Mouse (Mus musculus) heart, adult 2 months (tissue): Measurements from ENCODE around the gene Mrps6. TPM values are rescaled to one million over a fixed set of nuclear protein-coding genes. Genes with fewer than 3 reads are reported as not detected.
A peak's percentile ranks its signal among the peaks of the same experiment; 100 is the strongest.

Source experiments
- DNase-seq, 2 experiments: peaks; one replicate each; pipeline ENCODE4 v3.0.0; 2021
- H3K27ac ChIP-seq: fragments of 200-600 bp; 2 replicates; pipeline ENCODE4 v1.8.1; 2022
- H3K27me3 ChIP-seq: fragments of 200-500 bp; 2 replicates; pipeline ENCODE4 v1.6.1; 2012; ENCODE audit warnings: mild to moderate bottlenecking, low read length, inconsistent platforms, mixed read lengths; ENCODE audit not compliant: control insufficient read depth, insufficient read depth
- H3K36me3 ChIP-seq: fragments of 200-500 bp; 2 replicates; pipeline ENCODE4 v1.6.1; 2012; ENCODE audit warnings: low read length, inconsistent platforms; ENCODE audit not compliant: control insufficient read depth, insufficient read depth
- H3K4me1 ChIP-seq: fragments of 200-500 bp; 2 replicates; pipeline ENCODE4 v1.6.1; 2011; ENCODE audit warnings: low read length; ENCODE audit not compliant: control insufficient read depth, insufficient read depth
- H3K4me3 ChIP-seq: fragments of 200-600 bp; 2 replicates; pipeline ENCODE4 v1.8.1; 2022
- H3K79me2 ChIP-seq: fragments of 200-500 bp; replicated peaks from 2 replicates; pipeline ENCODE4 v1.6.1; 2012; ENCODE audit warnings: mild to moderate bottlenecking, inconsistent platforms, low read length, moderate library complexity, mixed read lengths; ENCODE audit not compliant: control insufficient read depth, insufficient read depth
- H3K9ac ChIP-seq: fragments of 200-500 bp; 2 replicates; pipeline ENCODE4 v1.6.1; 2012; ENCODE audit warnings: low read depth, mild to moderate bottlenecking, control low read depth, inconsistent platforms, low read length, mixed read lengths
- CTCF ChIP-seq: fragments of 200-600 bp; IDR thresholded peaks from 2 replicates; pipeline ENCODE4 v1.8.1; 2022; ENCODE audit warnings: antibody characterized with exemption, mild to moderate bottlenecking, moderate library complexity
- EP300 ChIP-seq: fragments of 200-500 bp; IDR thresholded peaks from 2 replicates; pipeline ENCODE4 v1.6.1; 2011; ENCODE audit warnings: low read depth, low read length, control low read depth; ENCODE audit not compliant: insufficient read depth
- POLR2A ChIP-seq: fragments of 200-500 bp; IDR thresholded peaks from 2 replicates; pipeline ENCODE4 v1.6.1; 2011; ENCODE audit warnings: mild to moderate bottlenecking, low read depth, low read length, control low read depth; ENCODE audit not compliant: insufficient read depth
- WGBS: fragments of 180-500 bp; shearing (Covaris S2); methylation state at CpG from one replicate; pipeline ENCODE4 v1.1.7; 2018; 5-methylcytosine and 5-hydroxymethylcytosine counted together
- intact Hi-C: fragments of 180-260 bp; cut with DNase I; formaldehyde crosslinking; loops from one replicate; pipeline ENCODE4 v1.15.1; 2025
- polyA plus RNA-seq: library from polyadenylated mRNA; depleted of rRNA; stranded (reverse); fragments of >200 nt; gene quantifications from 2 replicates; pipeline ENCODE4 v1.2.3, GENCODE M21; 2012; rRNA removed
- total RNA-seq, 2 experiments: library from RNA; stranded (reverse); gene quantifications; 2 replicates each; pipeline ENCODE4 v1.2.3; 2021

The Mrps6 gene
- total and polyA plus RNA-seq, 3 experiments: 40.5 to 58.4 (median 53.0) TPM

DNA sequence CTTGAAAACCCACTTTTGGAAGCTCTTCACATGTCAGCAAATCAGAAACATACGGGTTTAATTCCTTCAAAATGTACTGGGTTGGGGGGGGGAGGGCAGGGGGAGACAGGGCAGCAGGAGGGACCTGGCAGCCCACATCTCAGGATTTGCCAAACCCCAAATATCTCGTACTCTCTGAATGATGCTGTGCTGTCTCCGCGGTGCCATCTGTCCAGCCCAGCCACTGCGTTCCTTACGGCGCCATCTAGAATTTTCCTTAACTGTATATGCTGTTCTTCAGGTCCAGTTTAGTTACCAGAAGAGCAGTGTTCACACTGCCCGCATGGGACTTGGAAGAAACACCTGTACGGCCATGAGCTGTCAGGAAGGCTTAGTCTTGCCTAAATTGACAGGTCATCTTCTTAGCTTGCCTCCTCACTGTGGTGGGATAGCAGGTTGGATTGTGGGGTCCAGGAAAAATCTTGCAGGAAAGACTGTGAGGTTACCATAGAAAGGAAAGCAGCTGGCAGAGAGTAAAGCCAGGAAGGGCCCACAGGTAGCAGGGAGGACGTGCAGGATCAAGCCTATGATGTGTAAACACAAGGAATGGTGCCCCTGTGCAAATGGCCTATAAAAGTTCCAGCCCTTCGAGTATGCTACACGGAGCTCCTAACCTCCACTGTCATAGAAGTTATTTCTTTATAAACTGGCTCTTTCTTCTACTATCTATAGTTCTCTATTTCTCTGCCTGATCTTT lies 89.7 kb downstream of the Mrps6 start:
- no peaks in the 10 kb centered on the region for H3K4me1 ChIP-seq
- TF ChIP-seq CTCF: no peak
- TF ChIP-seq POLR2A: no peak
- no peak for TF ChIP-seq EP300
- intact Hi-C loops: no loop called here
- no peaks in the 10 kb centered on the region for H3K27me3 ChIP-seq
- no peak for DNase-seq
- H3K27ac ChIP-seq: no peak overlapping the region
- no peaks in the 10 kb centered on the region for H3K36me3 ChIP-seq
- H3K4me3 ChIP-seq: no peak overlapping the region
- H3K9ac ChIP-seq: no peak overlapping the region
- H3K79me2 ChIP-seq: no peaks in the 10 kb centered on the region
- 87% methylated on average over 12 of the region's 12 CpGs for WGBS

DNA sequence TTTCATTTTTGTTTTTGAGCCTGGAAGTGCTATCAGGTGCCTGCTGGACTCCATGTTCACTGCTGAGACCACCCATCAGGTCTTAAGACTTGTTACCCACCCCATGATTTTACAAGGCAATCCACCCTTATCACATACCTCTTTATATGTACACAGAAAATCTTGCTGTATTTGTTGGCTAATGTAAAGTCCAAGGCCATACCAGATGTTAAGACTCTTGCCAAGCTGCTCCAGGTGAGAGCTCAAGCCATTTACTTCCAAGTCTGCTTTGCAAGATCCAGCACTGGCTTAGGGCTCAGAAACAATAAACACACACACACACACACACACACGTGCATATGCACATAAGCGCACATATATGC lies 90.3 kb downstream of the Mrps6 start:
- intact Hi-C loops: no loop called here
- Histone ChIP-seq H3K27ac (no peak overlapping the region), H3K79me2 (no peaks in the 10 kb centered on the region), H3K4me1 (no peaks in the 10 kb centered on the region), H3K27me3 (no peaks in the 10 kb centered on the region), H3K9ac (no peak overlapping the region), H3K36me3 (no peaks in the 10 kb centered on the region), H3K4me3 (no peak overlapping the region)
- DNase-seq: no peak
- WGBS: 88% methylated on average over 2 of the region's 2 CpGs
- TF ChIP-seq CTCF (no peak), EP300 (no peak), POLR2A (no peak)

DNA sequence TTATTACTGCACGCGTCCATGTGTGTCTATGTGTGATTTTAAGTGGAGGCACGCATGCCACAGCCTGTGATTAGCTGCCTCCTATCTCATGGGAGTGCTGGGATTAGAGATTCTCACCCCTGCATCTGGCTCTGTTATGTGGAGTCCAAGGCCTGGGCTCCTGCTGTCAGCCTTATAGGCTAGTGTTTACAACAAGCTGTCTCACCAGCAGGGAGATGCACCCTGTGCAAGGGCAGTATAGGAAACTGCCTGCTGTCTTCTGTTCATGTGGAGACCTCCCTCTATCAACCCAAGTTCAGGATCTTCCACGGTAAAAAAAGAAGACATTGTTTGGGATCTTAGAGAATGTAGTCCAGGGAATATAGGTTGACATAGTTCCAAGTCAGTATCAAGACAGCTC lies 92.9 kb downstream of the Mrps6 start:
- Histone ChIP-seq H3K27ac (no peak overlapping the region), H3K9ac (no peak overlapping the region), H3K4me1 (no peaks in the 10 kb centered on the region), H3K36me3 (no peaks in the 10 kb centered on the region), H3K27me3 (no peaks in the 10 kb centered on the region), H3K79me2 (no peaks in the 10 kb centered on the region), H3K4me3 (no peak overlapping the region)
- intact Hi-C loops: no loop called here
- 68% methylated on average over 4 of the region's 4 CpGs for WGBS
- TF ChIP-seq POLR2A (no peak), EP300 (no peak), CTCF (no peak)
- no peak for DNase-seq

DNA sequence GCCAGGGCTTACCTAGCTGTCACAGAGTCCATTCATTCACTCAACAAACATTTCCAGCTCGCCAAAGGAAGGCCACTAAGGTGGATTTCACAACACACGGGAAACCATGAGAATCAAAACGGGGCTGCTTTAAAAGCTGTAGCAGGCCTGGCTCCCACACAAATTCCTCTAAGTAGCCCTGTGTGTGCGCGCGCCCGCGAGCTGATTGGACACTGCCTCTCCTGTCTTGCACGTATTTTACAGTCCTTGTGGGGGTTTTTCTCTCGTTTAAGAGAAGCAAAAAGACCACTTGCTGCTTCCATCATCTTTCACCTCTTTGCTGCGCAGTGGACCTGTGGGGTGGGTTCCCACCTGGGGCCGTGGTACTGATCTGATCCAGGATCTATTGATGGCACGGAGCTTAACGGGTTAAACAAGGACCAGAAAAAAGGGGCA lies 100.0 kb downstream of the Mrps6 start:
- DNase-seq: peak in 1 of 2 experiments; percentile 24
- Histone ChIP-seq H3K36me3 (no peaks in the 10 kb centered on the region), H3K27me3 (no peaks in the 10 kb centered on the region), H3K79me2 (no peaks in the 10 kb centered on the region), H3K9ac (peak overlapping the region; percentile 5; the same call in 1 of the 2 replicates), H3K4me3 (peak overlapping the region; percentile 47), H3K27ac (peak overlapping the region; percentile 72; the same call in 1 of the 2 replicates), H3K4me1 (no peaks in the 10 kb centered on the region; the same call in 1 of the 2 replicates)
- 9% methylated on average over 14 of the region's 14 CpGs for WGBS
- intact Hi-C loops: no loop called here
- TF ChIP-seq EP300: no peak
- TF ChIP-seq POLR2A: no peak
- no peak for TF ChIP-seq CTCF

DNA sequence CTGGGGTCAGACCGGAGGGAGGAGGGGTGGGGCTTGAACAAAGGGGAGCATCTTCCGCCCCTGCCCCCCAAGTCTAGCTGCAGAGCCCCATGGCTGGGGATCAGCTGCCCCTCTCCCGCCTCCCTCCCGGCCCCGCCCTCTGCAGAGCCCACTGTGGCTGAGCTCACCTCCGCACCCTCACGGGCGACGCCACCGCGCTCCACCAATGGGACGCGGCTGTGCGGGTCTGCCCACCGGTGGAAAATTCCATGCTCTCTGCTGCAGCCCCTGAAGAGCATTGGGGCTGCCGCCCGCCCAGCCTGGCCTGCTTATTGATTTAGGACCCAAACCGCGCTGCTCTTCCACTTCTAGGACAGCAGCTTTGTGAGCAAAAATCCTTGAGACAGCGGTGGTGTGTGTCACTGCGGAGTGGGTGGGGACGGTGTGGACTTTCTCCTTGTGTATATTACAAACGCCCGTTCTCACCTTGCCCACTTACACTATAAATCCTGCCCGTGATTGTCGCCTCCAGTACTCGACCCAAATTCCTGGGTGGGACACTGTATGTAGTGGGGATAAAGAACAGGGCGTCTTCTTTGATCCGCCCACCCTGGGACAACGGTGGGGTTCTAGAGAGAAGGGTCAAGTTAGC lies 100.5 kb downstream of the Mrps6 start:
- no peaks in the 10 kb centered on the region; the same call in 1 of the 2 replicates for H3K4me1 ChIP-seq
- no peaks in the 10 kb centered on the region for H3K79me2 ChIP-seq
- peak overlapping the region; percentile 26 for H3K9ac ChIP-seq
- TF ChIP-seq POLR2A: peak; percentile 48; the same call in 1 of the 2 replicates
- no peak for TF ChIP-seq CTCF
- no peak for TF ChIP-seq EP300
- H3K4me3 ChIP-seq: peak overlapping the region; percentile 47
- 4% methylated on average over 30 of the region's 30 CpGs for WGBS
- peak; percentile 64 to 77 for DNase-seq
- no peaks in the 10 kb centered on the region for H3K27me3 ChIP-seq
- H3K27ac ChIP-seq: peak overlapping the region; percentile 72
- intact Hi-C loops: no loop called here
- no peaks in the 10 kb centered on the region for H3K36me3 ChIP-seq

DNA sequence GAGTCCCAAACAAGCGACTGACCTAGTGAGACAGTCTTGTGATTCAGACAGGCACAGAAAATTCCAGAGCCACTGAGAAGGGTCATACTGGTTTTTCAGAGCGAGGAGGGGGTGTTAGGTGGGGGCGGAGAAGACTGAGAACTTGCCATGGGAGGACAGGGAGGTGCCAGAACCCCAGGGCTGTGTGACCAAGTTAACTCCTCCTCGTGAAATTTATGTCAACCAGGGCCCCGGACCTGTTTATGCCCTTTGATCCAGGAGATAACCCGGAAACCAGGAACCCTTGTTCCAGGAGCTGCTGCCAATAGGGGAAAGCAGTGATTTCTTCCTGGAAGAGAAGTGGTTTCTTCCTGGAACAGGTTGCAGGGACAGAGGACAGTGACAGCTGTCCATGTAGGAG lies 101.0 kb downstream of the Mrps6 start:
- Histone ChIP-seq H3K27ac (peak overlapping the region; percentile 72), H3K27me3 (no peaks in the 10 kb centered on the region), H3K4me3 (peak overlapping the region; percentile 47), H3K36me3 (no peaks in the 10 kb centered on the region), H3K4me1 (no peaks in the 10 kb centered on the region; the same call in 1 of the 2 replicates), H3K79me2 (no peaks in the 10 kb centered on the region), H3K9ac (no peak overlapping the region)
- intact Hi-C loops: no loop called here
- DNase-seq: no peak
- WGBS: 32% methylated on average over 6 of the region's 6 CpGs
- no peak for TF ChIP-seq CTCF
- no peak for TF ChIP-seq EP300
- no peak for TF ChIP-seq POLR2A

Other genes starting within 250 kb of the Mrps6 start
- gene Gm49711, start within 50 bp of the Mrps6 start, total RNA-seq: not detected
- gene Gm49711, start within 50 bp of the Mrps6 start, polyA plus RNA-seq: not detected in 2 replicates
- 1 to 10 TPM; 3.2 to 8.1 TPM for gene Slc5a3, start 52 bp downstream of the Mrps6 start, total RNA-seq
- 1.6 and 2.5 TPM in 2 replicates for gene Slc5a3, start 52 bp downstream of the Mrps6 start, polyA plus RNA-seq
- not detected for gene Kcne2, start 234.1 kb downstream of the Mrps6 start, total RNA-seq
- gene Kcne2, start 234.1 kb downstream of the Mrps6 start, polyA plus RNA-seq: not detected in 2 replicates
- gene Smim11, start 243.0 kb downstream of the Mrps6 start, total RNA-seq: 10 to 100 TPM; 76.1 to 89.9 TPM
- 46.9 and 55.4 TPM in 2 replicates for gene Smim11, start 243.0 kb downstream of the Mrps6 start, polyA plus RNA-seq